Mouse (Mus musculus) cerebellum, adult 11-12 months (tissue): ENCODE results near the gene Mturn.

Experiments used
- DNase-seq: peaks from one replicate; pipeline ENCODE4 v3.0.0; 2022

The Mturn gene

GRCm38 (mm10) chr6:54698691-54699476 lies 17.5 kb downstream of the Mturn start:
- no peak for DNase-seq

GRCm38 (mm10) chr6:54699477-54700056 lies 18.1 kb downstream of the Mturn start:
- DNase-seq: peak; percentile 75

- no peak for DNase-seq
Observed at GRCm38 (mm10) chr6:54700516-54700915, 19.1 kb downstream of the Mturn start.

- DNase-seq: no peak
Observed at GRCm38 (mm10) chr6:54701901-54702300, 20.5 kb downstream of the Mturn start.

- no peak for DNase-seq
Observed at GRCm38 (mm10) chr6:54703633-54704538, 22.5 kb downstream of the Mturn start.

- DNase-seq: no peak
Observed at GRCm38 (mm10) chr6:54704539-54704845, 23.1 kb downstream of the Mturn start.

GRCm38 (mm10) chr6:54704847-54705246 lies 23.4 kb downstream of the Mturn start:
- DNase-seq: no peak

GRCm38 (mm10) chr6:54705387-54705909 lies 24.0 kb downstream of the Mturn start:
- DNase-seq: peak; percentile 36

GRCm38 (mm10) chr6:54706099-54706498 lies 24.7 kb downstream of the Mturn start:
- no peak for DNase-seq

GRCm38 (mm10) chr6:54706611-54707172 lies 25.3 kb downstream of the Mturn start:
- DNase-seq: no peak

GRCm38 (mm10) chr6:54708646-54709045 lies 27.2 kb downstream of the Mturn start:
- DNase-seq: no peak

- no peak for DNase-seq
Observed at GRCm38 (mm10) chr6:54715697-54716096, 34.3 kb downstream of the Mturn start.

GRCm38 (mm10) chr6:54718779-54719685 lies 37.6 kb downstream of the Mturn start:
- DNase-seq: no peak

- DNase-seq: peak; percentile 33
Observed at GRCm38 (mm10) chr6:54719686-54720310, 38.4 kb downstream of the Mturn start.

- no peak for DNase-seq
Observed at GRCm38 (mm10) chr6:54720512-54721251, 39.3 kb downstream of the Mturn start.

GRCm38 (mm10) chr6:54721252-54721635 lies 39.8 kb downstream of the Mturn start:
- no peak for DNase-seq

GRCm38 (mm10) chr6:54726309-54726708 lies 44.9 kb downstream of the Mturn start:
- no peak for DNase-seq

GRCm38 (mm10) chr6:54726796-54727195 lies 45.4 kb downstream of the Mturn start:
- DNase-seq: no peak

- no peak for DNase-seq
Observed at GRCm38 (mm10) chr6:54727416-54727815, 46.0 kb downstream of the Mturn start.

- no peak for DNase-seq
Observed at GRCm38 (mm10) chr6:54729451-54730105, 48.2 kb downstream of the Mturn start.
